ENCODE assay signal across 25 mouse cellular contexts in genomic region chr10:90670291-90670690, GRCm38 (mm10).
"Had no signal": no experiment of that assay in that cellular context is flagged by ENCODE, and none has a peak within 500 bp of the region (broad histone marks: within the 10 kb centered on the region; RNA-seq: fewer than 3 reads in every experiment).

No protein-coding gene starts in this region.

- DNase-seq: gastrocnemius, adult 2 months; gastrocnemius, postnatal 10 days; gastrocnemius, postnatal 25 days; heart, adult 2 months; heart, postnatal 14 days; heart, postnatal 36 days; kidney, adult 11 months; kidney, adult 2 months; kidney, adult 9 months; kidney, postnatal 14 days; kidney, postnatal 36 days; layer of hippocampus, adult 9-11 months; layer of hippocampus, postnatal 36 days; left cerebral cortex, postnatal 4 days had no signal

- H3K27ac ChIP-seq: gastrocnemius, adult 2 months; heart, adult 2 months; heart, embryonic 13.5 days; heart, embryonic 15.5 days; hindbrain, embryonic 13.5 days; hindbrain, embryonic 15.5 days; hindbrain, postnatal 0 days; kidney, embryonic 15.5 days; kidney, postnatal 0 days; limb, embryonic 13.5 days; limb, embryonic 15.5 days; liver, embryonic 12.5 days; liver, embryonic 14.5 days had no signal

- H3K4me1 ChIP-seq: heart, embryonic 13.5 days; heart, embryonic 15.5 days; hindbrain, embryonic 13.5 days; hindbrain, embryonic 15.5 days; kidney, embryonic 15.5 days; limb, embryonic 13.5 days; limb, embryonic 15.5 days; liver, embryonic 12.5 days had no signal

- H3K4me3 ChIP-seq: gastrocnemius, adult 2 months; heart, adult 2 months; heart, embryonic 13.5 days; heart, embryonic 15.5 days; hindbrain, embryonic 13.5 days; hindbrain, embryonic 15.5 days; kidney, embryonic 15.5 days; limb, embryonic 13.5 days; limb, embryonic 15.5 days; liver, embryonic 12.5 days had no signal
